Mouse (Mus musculus) ES-Bruce4 (cell line): ENCODE measurements around the gene Dcbld1.

Source experiments
- CTCF ChIP-seq: IDR thresholded peaks from one replicate; pipeline ENCODE4 v1.8.1; 2011; ENCODE audit warnings: low read depth, low read length
- EP300 ChIP-seq: IDR thresholded peaks from 2 replicates; pipeline ENCODE4 v1.6.1; 2011; ENCODE audit warnings: low read depth, low read length; ENCODE audit not compliant: insufficient read depth

DNA sequence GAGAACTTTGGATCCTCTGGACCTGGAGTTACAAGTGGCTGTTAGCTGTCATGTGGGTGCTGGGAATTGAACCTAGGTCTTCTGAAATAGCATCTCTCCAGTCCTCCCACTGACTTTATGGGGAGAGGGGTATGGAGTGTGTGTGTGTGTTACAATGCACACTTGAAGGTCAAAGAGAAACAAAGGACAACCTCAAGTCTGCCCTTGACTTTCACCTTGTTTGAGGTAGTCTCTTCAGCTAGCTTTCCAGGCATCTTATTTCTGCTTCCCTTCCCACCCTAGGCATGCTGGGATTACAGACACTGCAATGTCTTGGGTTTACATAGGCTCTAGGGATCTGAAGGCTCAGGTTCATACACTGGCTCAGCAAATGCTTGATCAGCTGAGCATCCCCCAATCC, 68.9 kb downstream of the Dcbld1 start:
- TF ChIP-seq EP300, result no peak
- TF ChIP-seq CTCF, result no peak
